Comparison of ENCODE assay signal across 16 mouse cellular contexts in genomic region chr15:84267720-84268260, GRCm38 (mm10).
"Had no signal": no experiment of that assay in that cellular context is flagged by ENCODE, and none has a peak within 500 bp of the region (broad histone marks: within the 10 kb centered on the region; RNA-seq: fewer than 3 reads in every experiment).

No protein-coding gene starts in this region.

- H3K9ac ChIP-seq: kidney, embryonic 15.5 days; liver, embryonic 15.5 days; lung, embryonic 14.5 days had no signal

- H3K4me2 ChIP-seq: kidney, embryonic 15.5 days; liver, embryonic 11.5 days; liver, embryonic 15.5 days; lung, embryonic 14.5 days; midbrain, embryonic 11.5 days had no signal

- H3K4me3 ChIP-seq: kidney, embryonic 15.5 days; limb, embryonic 10.5 days; liver, embryonic 15.5 days; megakaryocyte, embryonic 14.5 days had no signal

- H3K27me3 ChIP-seq: liver, embryonic 15.5 days; megakaryocyte, embryonic 14.5 days had no signal

- H3K9me3 ChIP-seq: kidney, embryonic 15.5 days; limb, embryonic 10.5 days; liver, embryonic 15.5 days; megakaryocyte, embryonic 14.5 days had no signal

- H3K36me3 ChIP-seq: kidney, embryonic 15.5 days; liver, embryonic 15.5 days had no signal

- DNase-seq: kidney, adult 18-20 months; kidney, postnatal 25 days; layer of hippocampus, adult 9-11 months; lung, embryonic 14.5 days; lung, postnatal 10 days; right cerebral cortex, postnatal 4 days; spleen, adult 18-20 months; thymus, adult 18-20 months; thymus, postnatal 14 days had no signal

- H3K27ac ChIP-seq: kidney, embryonic 15.5 days; limb, embryonic 10.5 days; liver, embryonic 15.5 days; macrophage had no signal
